Mouse (Mus musculus) embryo, embryonic 11.5 days (tissue): Measurements from ENCODE around the gene Slc43a2.

Experiments used
- DNase-seq: peaks from one replicate; pipeline ENCODE4 v3.0.0-alpha.2; 2012; ENCODE audit warnings: low read depth, low spot score

Slc43a2 gene

DNA sequence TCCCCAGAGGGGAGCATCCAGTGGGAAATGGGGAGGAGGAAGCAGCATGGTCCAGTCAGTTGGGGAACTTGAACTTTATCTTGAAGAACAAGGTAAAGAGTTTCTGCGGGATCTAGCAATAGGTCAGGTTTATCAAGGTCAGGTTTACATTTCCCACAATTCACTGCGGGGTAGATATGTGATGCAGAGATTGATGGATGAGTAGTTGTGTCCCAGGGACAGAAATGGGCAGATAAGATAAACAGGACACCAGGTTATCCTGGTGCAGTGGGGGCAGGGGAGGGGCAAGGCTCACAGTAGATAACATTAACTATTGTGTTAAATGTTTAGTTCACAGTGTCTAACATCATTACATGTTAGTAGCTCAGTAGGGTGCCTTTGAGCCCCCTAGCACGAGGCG lies 1.7 kb upstream of the Slc43a2 start:
- no peak for DNase-seq

DNA sequence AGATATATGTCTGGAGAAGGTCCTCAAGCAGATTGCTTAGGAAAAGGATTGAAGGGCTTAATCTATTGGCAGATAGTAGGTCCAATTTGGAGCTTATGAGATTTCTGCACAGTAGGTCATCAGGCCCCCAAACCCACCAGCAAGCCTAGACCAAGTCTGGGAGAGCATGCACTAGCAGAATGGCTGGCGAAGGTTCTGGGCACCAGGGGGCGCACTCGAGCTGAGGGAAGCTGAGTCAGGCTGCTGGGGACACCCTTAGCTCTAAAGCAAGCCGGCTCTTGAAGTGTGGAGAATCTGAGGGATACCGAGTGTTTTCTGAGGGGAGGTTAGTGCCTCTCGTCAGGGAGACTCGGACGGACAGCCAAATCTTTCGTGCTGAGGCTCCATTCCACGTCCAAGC lies 1.2 kb upstream of the Slc43a2 start:
- peak; percentile 83 for DNase-seq

DNA sequence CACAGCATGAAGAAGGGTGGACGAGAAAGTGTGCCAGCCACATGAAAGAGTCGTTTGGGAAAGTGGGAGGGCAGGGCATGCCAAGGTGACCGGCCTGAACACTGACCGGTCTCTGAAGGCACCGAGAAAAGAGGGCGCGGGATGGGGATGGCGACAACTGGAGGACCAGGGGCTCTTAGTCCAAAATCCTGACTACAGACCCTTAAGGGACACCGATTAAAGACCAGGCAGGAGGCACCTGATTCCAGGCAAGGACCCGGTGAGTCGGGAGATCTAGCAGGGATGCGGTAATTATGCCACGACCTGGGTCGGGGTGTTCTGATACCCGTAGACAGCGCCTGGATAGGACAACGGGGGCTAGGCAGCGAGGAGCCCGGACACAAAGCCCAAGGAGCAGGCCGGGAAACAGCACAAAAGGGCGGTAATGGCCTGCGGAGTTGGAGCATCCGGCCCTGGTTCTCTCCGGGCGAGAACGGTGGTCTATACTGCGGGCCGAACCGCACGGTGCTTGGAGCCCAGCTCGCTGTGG lies 585 bp upstream of the Slc43a2 start:
- DNase-seq = no peak

DNA sequence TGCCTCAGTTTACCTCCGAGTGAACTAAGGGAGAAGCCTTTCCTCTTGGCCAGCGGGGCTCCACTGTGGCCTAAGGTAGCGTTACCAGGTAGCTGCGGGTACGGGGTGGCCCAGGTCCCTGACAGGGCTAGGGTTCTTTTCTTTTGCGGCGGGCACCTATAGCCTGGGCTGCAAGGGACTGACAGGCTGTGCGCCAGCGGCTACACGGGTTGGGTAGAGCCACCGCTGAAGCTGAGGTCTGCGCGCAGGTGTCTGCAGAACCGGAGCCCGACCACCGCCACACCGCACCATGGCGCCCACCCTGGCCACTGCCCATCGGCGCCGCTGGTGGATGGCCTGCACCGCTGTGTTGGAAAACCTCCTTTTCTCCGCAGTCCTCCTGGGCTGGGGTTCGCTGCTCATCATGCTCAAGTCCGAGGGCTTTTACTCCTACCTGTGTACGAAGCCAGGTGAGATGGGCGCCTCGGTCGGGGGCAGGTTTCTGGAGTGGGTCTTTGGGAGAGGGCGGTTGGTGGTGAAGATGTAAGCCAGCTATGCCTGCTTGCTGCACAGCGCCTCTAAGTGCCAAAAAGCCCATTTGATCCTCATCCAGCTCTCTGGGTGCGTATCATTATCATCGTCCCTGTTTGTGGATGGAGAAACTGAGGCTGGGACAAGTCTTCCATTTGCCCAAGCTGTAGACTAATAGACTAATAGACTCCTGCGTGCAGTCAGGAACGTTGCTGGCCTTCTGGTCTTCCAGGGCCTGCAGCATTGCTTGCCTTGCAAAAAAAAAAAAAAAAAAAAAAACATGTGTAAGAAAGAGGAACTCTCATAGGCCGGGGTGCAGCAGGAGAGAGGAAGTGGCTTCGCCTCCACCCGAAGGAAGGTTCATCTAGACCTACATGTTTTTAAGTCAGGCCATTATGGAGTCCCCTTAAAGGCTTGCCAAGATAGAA lies 1.1 kb downstream of the Slc43a2 start:
- DNase-seq = no peak

DNA sequence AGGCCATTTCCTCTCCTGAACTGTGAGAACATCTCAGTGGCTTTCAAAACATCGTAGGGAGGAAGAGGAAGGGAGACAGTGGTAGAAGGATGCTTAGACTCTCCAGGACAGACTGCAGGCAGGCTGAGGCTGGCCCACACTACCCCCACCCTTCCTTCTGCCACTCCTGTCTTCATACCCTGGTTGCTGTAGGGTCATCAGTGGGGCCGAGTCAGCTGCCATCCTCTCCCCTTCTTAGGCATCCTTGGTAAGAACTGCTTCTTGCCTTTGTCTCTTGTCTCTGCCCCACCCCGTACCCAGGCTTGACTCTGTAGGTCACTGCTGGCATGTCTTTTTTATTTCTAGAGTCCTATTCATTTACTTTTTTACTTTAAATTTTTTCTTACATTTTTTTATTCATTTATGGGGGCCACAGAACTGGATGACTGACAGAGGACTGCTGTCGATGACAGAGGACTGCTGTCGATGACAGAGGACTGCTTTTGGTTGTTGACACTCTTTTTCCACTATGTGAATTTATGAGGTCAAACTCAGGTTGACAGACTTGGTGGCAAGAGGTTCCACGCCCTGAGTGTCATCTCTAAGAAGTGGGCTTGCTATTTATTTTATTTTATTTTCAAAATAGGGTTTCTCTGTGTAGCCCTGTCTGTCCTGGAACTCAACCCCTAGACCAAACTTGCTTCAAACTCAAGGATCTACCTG lies 2.0 kb downstream of the Slc43a2 start:
- no peak for DNase-seq

DNA sequence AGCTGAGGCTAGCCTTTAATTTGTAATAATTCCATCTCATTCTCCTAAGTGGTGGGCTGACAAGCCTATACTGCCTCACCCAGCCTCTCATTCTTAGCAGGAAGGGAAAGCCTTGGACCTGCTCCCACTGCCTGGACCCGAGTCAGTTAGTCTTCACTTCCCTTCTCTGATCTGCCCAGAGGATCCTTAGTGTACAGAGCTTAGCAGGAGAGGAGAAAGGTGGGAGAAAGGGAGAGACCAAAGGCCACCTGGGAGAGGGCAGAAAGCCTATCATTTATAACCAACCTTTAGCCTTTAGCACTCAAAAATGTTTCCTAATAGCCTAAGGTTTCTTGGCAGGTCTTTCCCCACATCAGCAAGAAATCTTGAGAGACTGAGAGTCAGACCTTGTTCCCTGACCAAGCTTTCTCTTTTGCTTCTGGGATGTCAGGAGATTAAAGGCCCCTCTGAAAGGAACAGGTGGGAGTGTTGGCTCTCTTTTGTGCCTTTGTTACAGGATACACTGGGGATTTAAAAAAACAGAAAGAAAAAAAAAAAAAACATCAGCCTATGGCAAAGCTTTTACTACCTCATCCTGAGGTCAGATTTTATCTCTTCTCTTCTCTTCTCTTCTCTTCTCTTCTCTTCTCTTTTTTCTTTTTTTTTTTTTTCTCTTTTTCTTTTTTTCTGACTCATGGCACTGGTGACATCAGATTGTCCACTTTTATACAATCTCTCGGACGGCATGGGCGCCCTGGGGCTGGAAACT lies 3.0 kb downstream of the Slc43a2 start:
- DNase-seq = no peak

DNA sequence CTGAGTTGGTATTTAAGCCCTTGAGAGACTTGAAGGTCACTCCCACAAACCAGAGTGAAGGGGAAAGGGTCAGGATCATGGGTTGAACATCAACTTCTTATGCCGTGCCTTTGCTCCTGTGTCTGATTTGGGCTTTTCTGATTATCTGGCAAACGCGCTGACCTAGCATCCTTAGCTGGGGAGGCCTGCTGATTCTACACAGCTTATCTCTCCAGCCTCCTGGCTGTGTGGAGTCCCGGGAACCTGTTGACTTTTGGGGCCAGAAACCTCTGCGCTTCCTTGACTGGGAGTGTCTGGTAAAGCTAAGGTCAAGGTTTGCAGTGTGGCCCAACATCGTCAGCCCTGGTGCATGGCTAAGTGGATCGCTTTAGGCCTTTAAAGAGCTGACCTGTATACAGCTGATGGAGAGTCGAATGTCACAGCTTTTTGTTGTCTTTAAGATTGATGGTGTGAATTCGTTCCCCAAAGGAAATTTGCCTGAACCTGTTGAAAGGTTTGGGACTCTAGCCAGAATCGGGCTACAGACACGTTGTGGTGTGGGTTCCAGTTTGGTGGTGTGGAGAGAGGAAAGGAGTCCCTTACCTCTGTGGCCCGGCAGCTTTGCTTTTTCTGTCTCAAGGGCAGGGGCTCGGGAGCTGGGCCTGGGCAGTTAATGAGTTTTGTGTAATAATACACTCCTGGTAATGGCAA lies 3.8 kb downstream of the Slc43a2 start:
- no peak for DNase-seq

DNA sequence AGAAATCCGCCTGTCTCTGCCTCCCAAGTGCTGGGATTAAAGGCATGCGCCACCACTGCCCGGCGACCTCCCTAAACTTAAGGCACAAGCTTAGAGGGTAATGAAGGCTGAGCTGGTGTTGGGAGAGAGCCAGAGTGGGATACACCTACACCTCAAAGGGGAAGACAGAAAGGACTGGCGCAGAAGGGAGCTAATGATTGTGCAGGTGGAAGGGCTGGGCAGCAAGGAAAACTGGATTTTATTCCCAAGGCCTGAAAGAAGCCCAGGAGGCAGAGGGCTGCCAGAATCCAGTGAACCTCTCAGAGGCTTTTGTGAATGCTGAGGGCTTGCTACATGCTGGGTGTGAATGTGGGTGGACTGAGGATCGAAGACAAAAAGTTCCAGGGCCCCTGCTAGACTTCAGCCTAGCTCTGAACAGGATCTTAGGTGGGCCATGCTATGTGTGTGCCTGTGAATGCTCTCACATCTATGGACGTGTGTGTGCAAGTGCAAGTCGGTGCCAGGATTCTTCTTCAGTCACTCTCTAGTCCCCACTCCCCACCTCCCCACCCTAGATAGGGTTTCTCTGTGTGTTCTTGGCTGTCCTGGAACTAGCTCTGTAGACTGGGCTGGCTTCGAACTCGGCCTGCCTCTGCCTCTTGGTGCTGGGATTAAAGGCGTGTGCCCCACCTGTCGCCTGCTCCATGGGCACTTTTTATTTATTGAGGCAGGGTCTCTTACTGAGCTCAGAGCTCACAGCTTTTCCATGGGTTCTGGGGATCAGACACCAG lies 4.9 kb downstream of the Slc43a2 start:
- DNase-seq = no peak

DNA sequence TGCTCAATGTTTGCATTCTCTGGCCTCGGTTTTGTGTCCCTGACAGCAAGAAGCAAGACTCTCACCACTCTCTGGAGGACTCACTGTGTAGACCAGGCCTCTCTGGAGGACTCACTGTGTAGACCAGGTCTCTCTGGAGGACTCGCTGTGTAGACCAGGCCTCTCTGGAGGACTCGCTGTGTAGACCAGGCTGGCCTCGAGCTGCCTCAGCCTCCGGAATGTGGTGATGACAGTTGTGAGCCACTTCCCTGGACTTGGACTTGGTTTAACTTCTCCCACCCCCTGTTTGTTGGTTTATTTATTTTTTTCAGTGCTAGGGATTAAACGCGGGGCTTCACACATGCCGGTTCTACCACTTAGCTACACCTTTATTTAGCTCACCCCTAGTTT lies 5.5 kb downstream of the Slc43a2 start:
- DNase-seq = no peak

DNA sequence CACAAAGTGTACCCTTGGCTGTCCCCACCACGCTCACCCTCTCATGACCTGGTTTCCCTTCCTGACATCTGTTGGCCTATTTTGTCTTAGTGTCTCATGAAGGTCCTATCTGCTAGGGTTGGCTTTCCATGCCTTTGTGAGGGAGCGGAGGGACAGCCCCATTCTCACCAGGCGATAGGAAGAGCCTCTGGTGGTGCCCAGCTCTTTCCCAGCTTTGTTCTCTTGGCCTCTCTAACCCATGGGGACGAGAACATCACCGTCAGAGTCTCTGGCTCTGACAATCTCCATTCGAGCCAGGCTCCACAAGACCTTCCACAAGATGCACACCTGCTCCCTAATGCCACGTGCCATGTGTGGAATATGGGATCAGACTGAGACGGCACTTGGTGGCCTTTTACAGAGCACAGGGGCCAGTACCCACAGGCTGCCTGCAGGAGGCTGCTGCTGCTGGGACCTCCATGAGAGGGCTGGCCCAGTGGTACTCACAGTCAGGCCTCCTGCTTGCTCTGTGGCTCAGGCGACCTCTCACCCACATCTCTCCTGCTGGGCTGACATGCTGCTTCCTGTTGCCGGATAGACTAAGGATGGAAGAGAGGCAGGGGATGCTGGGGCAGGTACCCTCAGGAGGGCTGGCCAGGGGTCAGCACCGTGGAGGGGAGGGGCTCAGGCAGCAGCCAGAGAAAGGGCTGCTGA lies 6.1 kb downstream of the Slc43a2 start:
- DNase-seq = no peak

DNA sequence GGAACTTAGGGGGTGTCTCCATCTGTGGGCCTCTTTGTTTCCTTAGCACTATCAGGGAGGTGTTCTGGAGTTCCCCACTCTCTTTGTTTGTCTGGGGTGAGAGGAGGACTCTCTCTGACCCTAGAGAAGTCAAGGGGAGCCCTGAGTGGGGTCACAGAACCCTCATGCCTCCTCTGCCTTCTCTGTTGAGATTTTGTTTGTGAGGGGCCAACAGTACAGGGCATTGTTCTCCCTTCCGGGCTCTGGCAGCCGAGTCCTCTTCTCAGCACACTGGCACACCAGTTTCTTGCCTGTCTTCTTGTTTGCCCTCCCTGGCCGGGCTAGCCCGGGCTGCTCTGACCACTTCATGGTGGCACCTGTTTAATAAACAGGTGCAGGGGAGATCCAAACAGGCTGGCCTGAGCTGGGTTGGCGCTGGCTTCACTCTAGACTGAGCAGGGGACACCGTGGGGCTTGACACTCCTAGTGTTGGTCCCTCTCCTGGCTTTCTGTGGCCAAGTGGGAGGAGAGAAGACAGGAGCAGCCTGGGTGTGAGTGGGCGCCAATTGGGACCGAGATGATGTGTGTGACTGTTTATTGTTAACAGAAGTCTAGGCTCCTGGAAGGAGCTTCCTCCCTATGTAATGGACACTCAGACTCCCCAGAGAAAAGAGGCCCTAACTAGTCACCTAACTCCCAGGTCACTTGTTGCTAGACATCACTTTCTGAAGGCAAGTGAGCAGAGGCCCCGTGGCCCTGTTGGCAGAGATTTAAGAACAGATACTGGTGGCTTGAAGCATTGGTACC lies 6.9 kb downstream of the Slc43a2 start:
- no peak for DNase-seq

DNA sequence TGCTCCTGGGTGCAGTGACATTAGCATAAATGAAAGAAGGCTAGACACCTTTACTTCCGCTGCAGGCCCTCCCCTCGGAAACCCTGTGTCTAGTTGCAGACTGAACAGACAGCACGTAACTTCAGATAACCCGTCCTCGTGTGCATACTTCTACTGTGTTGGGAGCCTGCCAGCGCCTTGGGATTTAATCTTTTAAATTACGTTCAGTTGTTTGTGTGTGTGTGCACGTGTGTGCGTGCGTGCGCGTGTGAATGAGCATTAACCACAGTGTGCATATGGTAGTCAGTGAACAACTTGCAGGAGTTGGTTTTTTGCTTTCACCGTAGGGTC lies 7.4 kb downstream of the Slc43a2 start:
- DNase-seq = no peak

DNA sequence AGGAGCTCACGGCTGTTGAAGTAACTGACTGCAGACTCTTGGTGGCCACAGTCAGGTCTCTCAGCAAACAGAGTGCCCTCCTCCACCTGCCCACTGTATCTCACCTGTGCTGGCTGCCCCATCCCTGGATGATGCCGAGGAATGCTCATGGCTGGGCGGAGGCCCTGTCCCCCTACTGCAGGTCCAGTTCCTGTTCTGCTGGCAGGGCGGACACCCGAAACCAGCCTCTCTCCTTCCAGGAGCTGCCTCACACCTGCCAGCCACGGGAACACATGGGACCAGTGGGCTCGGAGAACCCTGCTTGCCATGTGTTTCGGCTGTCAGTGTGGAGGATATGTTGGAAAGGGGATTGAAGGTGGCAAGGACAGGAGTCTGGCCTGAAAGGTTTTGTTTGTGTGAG lies 8.7 kb downstream of the Slc43a2 start:
- DNase-seq = no peak

DNA sequence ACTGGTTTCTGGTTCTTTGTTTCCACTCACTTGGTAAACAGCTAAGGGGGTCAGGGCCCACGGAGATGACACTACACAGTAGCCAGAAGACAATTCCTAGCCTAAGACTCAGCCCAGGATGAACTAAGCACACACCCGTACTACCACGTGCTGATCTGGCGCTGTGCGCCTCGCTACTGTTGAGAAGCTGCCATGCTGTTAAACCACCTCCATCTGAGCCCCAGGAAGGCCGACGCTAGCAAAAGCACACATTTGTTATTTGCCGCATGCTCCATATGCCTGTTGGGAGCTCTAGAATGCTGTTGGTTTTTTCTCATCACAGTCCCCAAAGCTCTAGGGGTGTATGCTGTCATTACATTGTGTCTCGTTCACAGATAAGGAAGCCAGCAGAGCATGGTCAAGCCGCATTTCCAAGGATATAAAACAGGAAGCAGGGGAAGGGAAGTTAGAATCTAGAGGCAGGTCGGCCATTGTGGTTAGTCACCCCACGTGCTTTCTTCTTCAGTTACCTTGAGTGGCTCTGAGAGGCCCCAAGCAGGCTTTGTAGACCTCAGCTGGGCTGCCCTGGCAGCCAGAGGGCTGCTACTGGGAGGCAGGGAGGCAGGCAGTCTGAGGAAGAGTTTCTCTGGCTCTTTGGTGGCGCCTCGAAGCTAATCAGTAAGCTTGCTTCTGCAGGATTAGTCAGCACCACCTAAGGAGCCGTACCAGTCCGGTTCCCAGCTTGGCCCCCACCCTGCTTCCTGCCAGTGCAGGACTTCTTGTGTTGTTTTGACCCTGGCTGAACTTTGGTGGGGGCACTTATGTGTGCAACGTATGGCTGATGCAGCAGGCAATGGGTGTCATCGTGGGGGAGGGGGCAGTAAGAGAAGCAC lies 9.5 kb downstream of the Slc43a2 start:
- DNase-seq = no peak

DNA sequence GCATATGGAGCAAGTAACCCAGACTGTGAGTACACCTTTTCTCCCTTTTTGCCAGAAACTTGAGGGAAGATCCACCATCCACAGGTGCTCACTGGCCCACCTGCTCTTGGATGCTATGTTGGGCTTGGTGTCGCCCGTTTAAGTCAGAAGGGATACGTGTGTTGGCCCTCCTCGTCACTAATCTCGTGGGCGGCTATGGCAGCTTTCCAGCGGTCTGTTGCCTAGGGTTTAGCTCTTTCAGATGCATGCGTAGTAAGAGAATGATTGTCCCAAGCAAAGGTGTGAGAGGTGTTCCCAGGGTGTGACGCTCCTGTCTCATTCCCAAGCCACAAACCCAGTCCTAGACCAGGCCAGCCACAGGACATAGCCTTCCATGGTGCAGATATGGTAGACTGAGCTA lies 13.2 kb downstream of the Slc43a2 start:
- no peak for DNase-seq

DNA sequence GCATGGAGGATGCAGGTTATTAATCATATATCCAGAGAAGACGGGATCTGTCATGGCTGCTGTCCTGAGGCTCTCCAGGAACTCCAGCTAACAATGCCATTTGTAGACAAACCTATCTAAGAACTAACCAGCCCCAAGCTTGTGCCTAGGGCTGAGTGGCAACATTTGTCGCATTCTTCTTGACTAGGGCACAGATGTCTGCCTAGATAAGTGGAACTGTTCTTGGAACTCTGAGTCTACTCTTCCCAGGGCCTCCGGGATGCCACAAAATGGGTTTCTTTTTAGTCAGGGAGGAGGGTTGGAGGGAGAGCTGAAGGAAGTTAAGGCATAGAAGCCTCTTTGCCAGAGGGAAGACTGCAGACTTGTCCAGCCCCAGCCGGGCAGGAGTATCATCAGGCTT lies 14.6 kb downstream of the Slc43a2 start:
- DNase-seq = no peak

DNA sequence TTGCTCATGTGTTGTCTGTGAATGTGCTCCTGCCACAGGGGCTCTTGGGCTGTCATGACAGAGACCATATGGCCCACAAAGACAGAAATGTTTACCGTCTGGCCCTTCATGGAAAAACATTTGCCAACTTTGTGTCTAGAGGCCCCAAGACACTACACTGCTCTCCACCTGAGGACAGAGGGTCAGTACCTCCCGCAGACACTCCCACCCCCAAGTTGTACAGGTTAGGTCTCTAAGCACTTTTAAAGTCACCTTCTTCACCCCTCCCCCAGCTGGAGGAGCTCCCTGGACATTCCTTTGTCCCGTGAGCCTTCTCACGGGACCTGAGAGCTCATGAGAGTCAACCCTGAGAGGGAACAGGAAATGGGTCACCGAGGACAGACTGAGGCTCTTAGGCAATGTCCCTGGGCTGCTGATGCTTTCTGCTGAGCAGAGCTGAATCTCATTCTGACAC lies 18.2 kb downstream of the Slc43a2 start:
- no peak for DNase-seq

DNA sequence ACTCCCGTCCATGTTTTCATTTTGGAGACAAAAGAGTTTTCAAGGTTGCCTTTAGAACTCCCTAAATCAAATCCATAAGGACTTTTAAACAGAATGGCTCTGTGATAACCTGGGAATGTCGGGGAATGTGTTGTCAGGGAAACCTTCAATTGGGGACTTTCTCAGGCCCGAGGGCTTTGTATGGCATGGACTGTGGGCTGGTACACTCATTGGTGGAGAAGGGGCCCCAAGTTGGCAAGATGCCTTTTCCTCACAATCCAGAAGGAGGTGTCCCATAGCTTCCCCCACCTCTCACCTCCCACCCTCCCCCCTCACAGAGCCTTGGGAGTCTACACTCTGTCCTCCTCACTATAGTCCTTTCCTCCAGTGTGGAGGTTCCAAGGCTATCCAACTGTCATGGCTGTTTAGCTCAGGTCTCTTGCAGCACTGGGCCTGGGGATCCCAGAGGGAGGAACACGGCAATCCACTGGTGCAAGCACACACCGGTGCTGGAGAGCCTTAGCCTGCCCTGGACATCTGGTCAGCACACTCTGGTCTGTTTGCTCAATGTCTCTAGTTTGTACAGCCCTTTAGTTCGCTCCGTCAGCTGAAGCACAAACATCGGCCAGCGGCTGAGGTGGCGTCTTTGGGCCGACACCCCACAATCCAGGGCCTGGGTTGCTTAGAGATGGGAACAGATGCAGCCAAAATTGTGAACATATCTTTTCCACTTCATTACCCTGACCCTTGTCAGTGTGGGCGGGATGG lies 18.9 kb downstream of the Slc43a2 start:
- DNase-seq = no peak
